Comparison of ENCODE assay signal across 7 mouse cellular contexts in the genomic region with DNA sequence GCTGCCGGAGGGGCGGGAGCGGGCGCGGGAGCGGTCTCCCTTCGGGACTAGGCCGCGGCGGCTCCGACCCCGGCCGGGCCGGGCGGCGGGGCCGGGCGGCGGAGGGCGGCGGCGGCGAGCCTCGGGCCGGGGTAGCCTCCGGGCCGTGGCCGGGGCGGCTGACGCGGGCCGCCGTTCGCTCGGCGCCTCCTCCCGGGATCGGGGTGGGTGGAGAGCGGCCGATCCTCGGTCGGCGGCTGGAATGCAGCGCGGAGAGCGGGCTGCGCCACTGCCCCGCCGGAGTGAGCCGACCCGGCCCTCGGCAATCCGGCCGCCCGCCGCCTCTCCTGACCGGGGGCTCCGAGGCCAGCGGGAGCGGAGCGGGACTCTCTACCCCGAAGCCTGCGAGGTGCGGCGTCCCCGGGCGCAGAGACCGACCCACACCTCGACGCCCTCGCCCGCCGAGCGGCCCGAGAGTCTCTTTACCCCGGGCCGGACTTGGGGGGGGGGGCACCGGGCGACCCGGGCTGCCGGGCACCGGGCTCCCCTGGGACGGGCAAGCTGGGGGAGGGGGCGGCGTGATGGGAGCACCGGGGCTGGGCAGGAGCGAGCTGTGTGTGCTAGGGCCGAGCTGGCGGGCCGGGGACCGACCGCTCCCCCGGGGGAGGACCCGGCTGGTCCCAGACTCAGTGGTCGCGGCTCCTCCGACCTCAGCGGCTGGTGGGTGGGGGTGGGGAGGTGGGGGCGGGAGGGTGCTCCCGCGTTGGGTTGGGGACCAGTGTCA. TPM values are rescaled to one million over a fixed set of nuclear protein-coding genes. Genes with fewer than 3 reads are reported as not detected.
DNase-seq lines count a peak whose midpoint lies in the region; ATAC-seq and TF ChIP-seq lines count a peak whose summit lies in the region.

No protein-coding gene starts in this region.

- H3K27ac ChIP-seq in bone marrow, adult 2 months (ENCODE audit: control insufficient read depth, insufficient read depth, low read depth, low read length, poor library complexity), result peak overlapping the region; percentile 96
- peak overlapping the region; percentile 98 for H3K27ac ChIP-seq in forebrain, embryonic 10.5 days
- H3K27ac ChIP-seq in heart, embryonic 15.5 days, result peak overlapping the region; percentile 97

- H3K4me1 ChIP-seq in bone marrow, adult 2 months (ENCODE audit: control insufficient read depth, insufficient read depth, low read length), result no peaks in the 10 kb centered on the region
- peaks cover 28% of the 10 kb centered on the region for H3K4me1 ChIP-seq in forebrain, embryonic 10.5 days
- H3K4me1 ChIP-seq in heart, embryonic 15.5 days (replicated peaks), result peaks cover 18% of the 10 kb centered on the region

- peaks cover 24% of the 10 kb centered on the region for H3K27me3 ChIP-seq in forebrain, embryonic 10.5 days (ENCODE audit: poor library complexity, severe bottlenecking)
- H3K27me3 ChIP-seq in heart, embryonic 15.5 days, result no peaks in the 10 kb centered on the region

- TF ChIP-seq CTCF in bone marrow, adult 2 months (IDR thresholded peaks at IDR 0.05; ENCODE audit: control insufficient read depth, insufficient read depth, low read length), result no peak

- H3K36me3 ChIP-seq in forebrain, embryonic 10.5 days (replicated peaks), result peaks cover 23% of the 10 kb centered on the region
- H3K36me3 ChIP-seq in heart, embryonic 15.5 days, result peaks cover 6% of the 10 kb centered on the region; the same call in 1 of the 2 replicates

- ATAC-seq in heart, embryonic 15.5 days (replicated peaks; ENCODE audit: insufficient number of reproducible peaks, insufficient read depth, low FRiP score, low read depth), result peak; percentile 60

- 4% methylated on average over 90 of the region's 101 CpGs for WGBS in bone marrow, adult 2 months
- under 1% methylated on average over 83 of the region's 101 CpGs for WGBS in forebrain, embryonic 10.5 days
- under 1% methylated on average over 60 of the region's 101 CpGs for WGBS in heart, embryonic 15.5 days

- TF ChIP-seq POLR2A in bone marrow, adult 2 months (IDR thresholded peaks at IDR 0.05; ENCODE audit: borderline replicate concordance, control insufficient read depth, low read depth, low read length), result no peak

- H3K9me3 ChIP-seq in forebrain, embryonic 10.5 days, result no peaks in the 10 kb centered on the region
- no peaks in the 10 kb centered on the region for H3K9me3 ChIP-seq in heart, embryonic 15.5 days (replicated peaks)

- peak; percentile 52 for DNase-seq in MN1 (ENCODE audit: low spot score)
- DNase-seq in forebrain, embryonic 10.5 days (ENCODE audit: extremely low spot score, low spot score), result peak; percentile 37
- peak; percentile 46 to 66 for DNase-seq in kidney, postnatal 4 days
- DNase-seq in mesoderm, embryonic 11.5 days (ENCODE audit: low read depth, low spot score), result peak; percentile 18
- peak; percentile 31 for DNase-seq in right cerebral cortex, postnatal 4 days

- peak overlapping the region; percentile 82 for H3K4me3 ChIP-seq in bone marrow, adult 2 months (replicated peaks; ENCODE audit: control insufficient read depth, low read depth, low read length)
- H3K4me3 ChIP-seq in forebrain, embryonic 10.5 days, result peak overlapping the region; percentile 97
- H3K4me3 ChIP-seq in heart, embryonic 15.5 days, result peak overlapping the region; percentile 84

- H3K9ac ChIP-seq in heart, embryonic 15.5 days, result peak overlapping the region; percentile 99

- H3K4me2 ChIP-seq in heart, embryonic 15.5 days, result peak overlapping the region; percentile 93

RNA-seq across cellular contexts. Expression of a gene that starts 5.9 kb away (rescaled TPM):
- 15.3 and 22.4 TPM in 2 replicates for polyA plus RNA-seq in bone marrow, adult 2 months (2011; ENCODE audit: insufficient read depth, insufficient read length, low replicate concordance, missing spikeins)
- polyA plus RNA-seq in forebrain, embryonic 10.5 days (2016; fragmentation: Nextera tagmentation; extraction: Ambion mirVana), result 18.7 and 19.7 TPM in 2 replicates
- polyA plus RNA-seq in heart, embryonic 15.5 days (2015; fragmentation: Nextera tagmentation; extraction: Ambion mirVana), result 12.0 and 13.7 TPM in 2 replicates

Comparison
In these comparisons a context has a peak if more than half of its experiments do, and no peak if none do; other contexts are left out.
1. Peak in every context shown above with its lines: DNase-seq, ATAC-seq, H3K4me3 ChIP-seq and H3K27ac ChIP-seq.